Mouse (Mus musculus) C2C12 (cell line): ENCODE measurements at regions not wholly inside any gene's neighbourhood (a gene's known extent, or its start where the extent isn't known, plus 50 kb on each side); places are given as distances from the start of the nearest gene placed in this dataset.

Experiments used
- CTCF ChIP-seq: IDR thresholded peaks from one replicate; pipeline ENCODE4 v1.5.1; 2011; ENCODE audit not compliant: control insufficient read depth, insufficient read depth, insufficient read length
- MYOD1 ChIP-seq: IDR thresholded peaks from one replicate; pipeline ENCODE4 v1.6.1; 2011; ENCODE audit warnings: low read depth; ENCODE audit not compliant: control insufficient read depth, insufficient read length

GRCm38 (mm10) chr16:86823496-86823895, 530.5 kb upstream of the N6amt1 start:
- no peak for TF ChIP-seq CTCF
- no peak for TF ChIP-seq MYOD1
